Mouse (Mus musculus): ENCODE results near the gene Rack1.
"Not testable (repeated sequence)": the region's sequence is repeated elsewhere in the genome, so short reads cannot be mapped to it uniquely, and the experiment has no call there.

The Rack1 gene

GRCm38 (mm10) chr11:48799921-48800701, at the start of gene Rack1:
Gene Rack1, plus strand, starts transcription at chr11:48800332.
- DNase-seq: peak; percentile 87

- no peak for DNase-seq
Observed at GRCm38 (mm10) chr11:48750428-48750827, 49.7 kb upstream of the Rack1 start.

GRCm38 (mm10) chr11:48753534-48753933, 46.6 kb upstream of the Rack1 start:
- DNase-seq: not testable (repeated sequence)

GRCm38 (mm10) chr11:48759021-48759420, 41.1 kb upstream of the Rack1 start:
- DNase-seq: no peak

GRCm38 (mm10) chr11:48764119-48764518, 36.0 kb upstream of the Rack1 start:
- DNase-seq: no peak

GRCm38 (mm10) chr11:48767195-48767876, 32.8 kb upstream of the Rack1 start:
- no peak for DNase-seq

- peak; percentile 35 for DNase-seq
Observed at GRCm38 (mm10) chr11:48771691-48772090, 28.4 kb upstream of the Rack1 start.

- peak; percentile 38 for DNase-seq
Observed at GRCm38 (mm10) chr11:48774443-48775298, 25.5 kb upstream of the Rack1 start.

- DNase-seq: peak; percentile 44
Observed at GRCm38 (mm10) chr11:48775483-48775882, 24.6 kb upstream of the Rack1 start.

- DNase-seq: peak; percentile 30
Observed at GRCm38 (mm10) chr11:48776664-48777063, 23.5 kb upstream of the Rack1 start.

GRCm38 (mm10) chr11:48777303-48777702, 22.8 kb upstream of the Rack1 start:
- no peak for DNase-seq

GRCm38 (mm10) chr11:48779450-48779849, 20.7 kb upstream of the Rack1 start:
- peak; percentile 52 for DNase-seq

GRCm38 (mm10) chr11:48782243-48782642, 17.9 kb upstream of the Rack1 start:
- no peak for DNase-seq

GRCm38 (mm10) chr11:48787455-48788211, 12.5 kb upstream of the Rack1 start:
- DNase-seq: peak; percentile 63

- DNase-seq: peak; percentile 77
Observed at GRCm38 (mm10) chr11:48788311-48789089, 11.6 kb upstream of the Rack1 start.

- no peak for DNase-seq
Observed at GRCm38 (mm10) chr11:48789215-48789614, 10.9 kb upstream of the Rack1 start.

GRCm38 (mm10) chr11:48789973-48790823, 9.9 kb upstream of the Rack1 start:
- peak; percentile 87 for DNase-seq

GRCm38 (mm10) chr11:48790946-48791345, 9.2 kb upstream of the Rack1 start:
- DNase-seq: no peak

GRCm38 (mm10) chr11:48791894-48792293, 8.2 kb upstream of the Rack1 start:
- DNase-seq: not testable (repeated sequence)

GRCm38 (mm10) chr11:48793184-48793583, 6.9 kb upstream of the Rack1 start:
- DNase-seq: no peak

GRCm38 (mm10) chr11:48795221-48795620, 4.9 kb upstream of the Rack1 start:
- peak; percentile 43 for DNase-seq
